Mouse (Mus musculus) embryonic facial prominence, embryonic 14.5 days (tissue): ENCODE results near the gene Clcn1. TPM values are rescaled to one million over a fixed set of nuclear protein-coding genes. Genes with fewer than 3 reads are reported as not detected.

ENCODE experiments used
- ATAC-seq: fragments of 200-750 bp; cut with Nextera tagmentation; 2 replicates; pipeline ENCODE4 v1.8.0; 2017; ENCODE audit warnings: low read depth, moderate number of reproducible peaks, moderate TSS enrichment
- DNase-seq: peaks from one replicate; pipeline ENCODE4 v3.0.0-alpha.2; 2015; ENCODE audit warnings: low spot score
- H3K27ac ChIP-seq: fragments of 300-500 bp; sonication (generic); replicated peaks from 2 replicates; pipeline ENCODE4 v1.5.1; 2014; ENCODE audit warnings: low read depth, mild to moderate bottlenecking, low read length, moderate library complexity
- H3K27me3 ChIP-seq: fragments of 300-500 bp; sonication (generic); replicated peaks from 2 replicates; pipeline ENCODE4 v1.6.1; 2014; ENCODE audit warnings: low read length; ENCODE audit not compliant: control insufficient read depth, insufficient read depth
- H3K36me3 ChIP-seq: fragments of 300-500 bp; sonication (generic); 2 replicates; pipeline ENCODE4 v1.6.1; 2014; ENCODE audit warnings: low read length, mixed read lengths; ENCODE audit not compliant: control insufficient read depth, insufficient read depth
- H3K4me1 ChIP-seq: fragments of 300-500 bp; sonication (generic); 2 replicates; pipeline ENCODE4 v1.6.1; 2014; ENCODE audit warnings: antibody characterized with exemption, low read length; ENCODE audit not compliant: control insufficient read depth, insufficient read depth
- H3K4me2 ChIP-seq: fragments of 300-500 bp; sonication (generic); 2 replicates; pipeline ENCODE4 v1.6.1; 2014; ENCODE audit warnings: low read depth, mild to moderate bottlenecking, low read length, moderate library complexity, mixed read lengths
- H3K4me3 ChIP-seq: fragments of 300-500 bp; sonication (generic); 2 replicates; pipeline ENCODE4 v1.5.1; 2014; ENCODE audit warnings: low read depth, mild to moderate bottlenecking, low read length
- H3K9ac ChIP-seq: fragments of 300-500 bp; sonication (generic); 2 replicates; pipeline ENCODE4 v1.6.1; 2014; ENCODE audit warnings: low read depth, mild to moderate bottlenecking, low read length, moderate library complexity, mixed read lengths
- H3K9me3 ChIP-seq: fragments of 300-500 bp; sonication (generic); 2 replicates; pipeline ENCODE4 v1.6.1; 2016; ENCODE audit warnings: low read length; ENCODE audit not compliant: control insufficient read depth
- WGBS: fragments of 180-500 bp; shearing (Covaris S2); extraction: QIAGEN DNeasy Blood & Tissue Kit; methylation state at CpG from one replicate; pipeline ENCODE4 v1.1.7; 2014; 5-methylcytosine and 5-hydroxymethylcytosine counted together
- polyA plus RNA-seq: library from polyadenylated mRNA; unstranded; fragments of >200 nt; fragmentation: Nextera tagmentation; extraction: Ambion mirVana; gene quantifications from 2 replicates; pipeline ENCODE4 v1.2.1, GENCODE M21; 2014

Clcn1 gene
- polyA plus RNA-seq, 1 experiment from 2014 or later, result 0.92 TPM

DNA sequence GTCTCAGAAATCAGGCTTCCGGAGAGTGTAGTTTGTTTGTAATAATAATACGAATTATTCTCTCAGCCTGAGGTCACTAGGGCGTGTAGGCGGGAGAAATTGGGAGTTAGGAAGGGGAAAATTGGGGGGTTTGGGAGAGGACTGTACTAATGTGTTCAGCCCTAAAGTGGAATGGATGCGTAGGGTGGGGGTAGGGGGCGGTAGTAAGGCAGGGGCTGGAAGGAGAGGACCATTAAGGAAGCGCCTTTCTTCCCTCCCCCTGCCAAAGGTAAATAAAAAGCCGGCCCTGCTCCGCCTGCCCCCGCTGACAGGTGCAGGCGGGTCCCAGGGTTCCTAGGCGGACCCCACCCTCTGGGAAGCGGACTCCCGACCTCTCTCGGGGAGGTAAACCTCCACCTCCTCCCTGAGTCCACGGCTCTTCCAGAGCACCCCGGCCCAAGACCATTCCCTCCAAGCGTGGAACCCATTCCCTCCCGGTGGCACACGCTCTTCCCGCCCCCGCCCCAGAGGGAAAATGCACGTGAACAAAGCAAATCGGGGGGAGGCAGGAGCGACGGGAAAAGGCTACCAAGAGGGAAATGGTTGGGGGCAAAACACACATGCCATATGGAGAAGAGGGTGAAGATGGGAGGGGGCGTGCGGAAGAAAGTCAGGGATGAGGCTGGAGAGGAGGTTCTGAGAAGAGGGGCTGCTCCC is 37.0 kb downstream of the Clcn1 start:
- DNase-seq, result no peak
- Histone ChIP-seq H3K9me3 (no peaks in the 10 kb centered on the region), H3K36me3 (no peaks in the 10 kb centered on the region), H3K27ac (no peak overlapping the region), H3K4me1 (0 out of 2 replicates have a peak, but pooled peaks cover 4% of the 10 kb centered on the region), H3K4me2 (peak overlapping the region; percentile 79), H3K4me3 (peak overlapping the region; percentile 62), H3K27me3 (peaks cover 22% of the 10 kb centered on the region), H3K9ac (peak overlapping the region; percentile 66)
- 2% methylated on average over 22 of the region's 28 CpGs for WGBS
- no peak; the same call in 1 of the 2 replicates for ATAC-seq

DNA sequence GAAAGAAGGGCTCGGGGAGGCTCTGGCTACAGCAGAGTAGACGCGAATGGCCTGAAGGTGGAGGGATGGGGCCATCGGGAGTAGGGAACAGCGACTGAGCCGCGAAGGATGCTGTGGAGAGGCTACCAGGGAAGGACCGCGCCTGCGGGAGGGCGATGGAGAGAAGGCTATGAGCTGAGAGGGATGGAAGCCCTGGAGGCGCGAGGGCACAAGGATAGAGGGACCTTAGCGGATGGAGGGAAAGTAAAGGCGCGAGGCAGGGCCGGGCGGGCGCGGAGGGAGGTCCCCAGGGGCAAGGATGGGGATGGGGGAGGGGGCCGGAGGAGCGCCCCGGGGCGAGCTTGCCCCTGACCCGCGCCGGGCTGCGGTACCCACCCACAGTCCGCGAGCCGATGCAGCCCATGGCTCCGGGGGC is 37.6 kb downstream of the Clcn1 start:
- Histone ChIP-seq H3K4me2 (peak overlapping the region; percentile 79), H3K27ac (no peak overlapping the region; the same call in 1 of the 2 replicates), H3K36me3 (no peaks in the 10 kb centered on the region), H3K4me3 (peak overlapping the region; percentile 62), H3K9me3 (no peaks in the 10 kb centered on the region), H3K9ac (peak overlapping the region; percentile 66), H3K27me3 (peaks cover 22% of the 10 kb centered on the region), H3K4me1 (0 out of 2 replicates have a peak, but pooled peaks cover 4% of the 10 kb centered on the region)
- peak; percentile 10 for DNase-seq
- WGBS, result 0% methylated on average over 15 of the region's 32 CpGs
- peak; percentile 58 for ATAC-seq

DNA sequence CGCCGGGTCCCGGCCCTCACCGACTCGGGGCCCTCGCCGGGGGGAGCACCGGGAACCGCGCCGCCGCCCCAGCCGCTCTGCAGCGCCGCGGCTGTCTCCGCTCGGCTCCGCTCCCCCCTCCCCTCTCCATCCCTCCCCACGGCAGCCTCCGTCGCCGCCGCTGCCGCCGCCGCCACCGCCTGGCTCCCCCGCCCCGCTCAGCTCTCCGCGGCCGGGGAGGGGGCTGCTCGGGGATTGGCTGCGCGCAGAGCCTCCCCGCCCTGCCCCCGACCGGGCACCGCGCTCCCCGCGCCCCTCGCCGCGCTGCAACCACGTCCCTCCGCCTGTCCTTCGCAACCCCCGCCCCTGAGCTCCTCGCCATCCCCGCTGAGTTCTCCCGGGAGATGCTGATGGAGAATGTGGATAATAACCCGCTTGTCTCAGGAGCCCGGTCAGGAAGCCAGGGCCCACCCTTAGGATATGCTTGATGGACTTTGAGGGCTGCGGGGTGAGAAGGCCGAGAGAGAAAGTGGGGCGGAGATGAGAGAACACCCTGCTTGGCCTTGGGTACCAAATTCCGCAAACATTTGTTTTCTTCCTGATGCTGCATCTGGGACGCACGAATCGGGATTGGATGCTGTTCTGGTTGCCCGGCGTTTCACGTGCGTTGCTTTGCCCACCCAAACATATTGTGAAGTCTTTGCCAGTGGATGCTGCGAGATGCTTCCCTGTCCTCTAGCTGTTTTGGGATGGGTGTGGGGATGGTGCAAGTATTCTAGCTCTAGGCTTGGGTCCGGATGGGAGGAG is 38.2 kb downstream of the Clcn1 start, which contains the start of gene Fam131b:
Gene Fam131b, minus strand, starts transcription at position 162 of the 786 bp plus-strand sequence.
- Histone ChIP-seq H3K9me3 (no peaks in the 10 kb centered on the region), H3K27me3 (peaks cover 22% of the 10 kb centered on the region), H3K4me1 (0 out of 2 replicates have a peak, but pooled peaks cover 4% of the 10 kb centered on the region), H3K4me3 (peak within 1 kb of the TSS; percentile 62), H3K4me2 (peak within 1 kb of the TSS; percentile 79), H3K27ac (no peak within 1 kb of the TSS; the same call in 1 of the 2 replicates), H3K9ac (peak within 1 kb of the TSS; percentile 66), H3K36me3 (no peaks in the 10 kb centered on the region)
- DNase-seq, result peak; percentile 46
- peak; percentile 89 for ATAC-seq
- under 1% methylated on average over 18 of the region's 68 CpGs for WGBS

DNA sequence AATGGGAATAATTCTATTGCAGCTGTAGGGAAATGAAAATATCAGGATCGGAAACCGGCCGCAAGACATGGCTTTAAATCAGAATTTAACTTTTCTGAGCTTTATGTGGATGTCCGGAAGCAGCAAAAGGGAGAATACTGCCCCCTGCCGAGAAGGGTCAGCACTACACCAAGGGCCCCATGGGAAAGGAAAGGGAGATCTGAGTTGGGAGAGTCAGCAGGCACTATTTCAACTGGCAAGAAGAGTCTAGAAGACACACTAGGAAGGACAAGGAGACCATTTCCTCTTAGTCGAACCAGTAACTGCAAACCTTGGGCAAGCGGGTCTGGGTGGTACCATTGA is 38.8 kb downstream of the Clcn1 start:
- no peak overlapping the region for H3K9ac ChIP-seq
- WGBS, result 4% methylated on average over 7 of the region's 7 CpGs
- no peaks in the 10 kb centered on the region for H3K36me3 ChIP-seq
- DNase-seq, result peak; percentile 36
- H3K4me1 ChIP-seq, result 0 out of 2 replicates have a peak, but pooled peaks cover 4% of the 10 kb centered on the region
- H3K27ac ChIP-seq, result no peak overlapping the region
- H3K9me3 ChIP-seq, result no peaks in the 10 kb centered on the region
- peak overlapping the region; percentile 79 for H3K4me2 ChIP-seq
- H3K4me3 ChIP-seq, result peak overlapping the region; percentile 62
- no peak for ATAC-seq
- peaks cover 22% of the 10 kb centered on the region for H3K27me3 ChIP-seq

DNA sequence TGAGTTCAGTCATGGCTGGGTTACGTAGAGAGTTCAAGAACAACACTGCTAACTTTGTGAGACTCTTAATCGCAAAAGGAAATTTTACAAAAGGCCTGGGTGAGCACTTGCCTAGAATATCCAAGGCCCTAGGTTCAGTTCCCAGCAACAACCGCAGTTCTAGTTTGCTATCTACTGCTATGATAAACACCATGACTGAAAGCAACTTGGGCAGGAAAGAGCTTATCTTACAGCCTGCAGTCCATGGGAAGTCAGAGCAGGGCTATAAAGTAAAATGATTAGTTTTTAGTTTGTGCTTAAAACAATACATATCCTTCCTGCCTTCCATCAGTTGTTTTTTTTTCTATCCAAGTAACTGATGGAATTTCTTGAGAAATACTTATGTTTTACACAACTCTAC is 40.0 kb downstream of the Clcn1 start:
- DNase-seq (no peak), ATAC-seq (no peak)
- H3K27me3 ChIP-seq, result peaks cover 22% of the 10 kb centered on the region
- no peak overlapping the region for H3K27ac ChIP-seq
- H3K4me1 ChIP-seq, result 0 out of 2 replicates have a peak, but pooled peaks cover 4% of the 10 kb centered on the region
- WGBS, result 94% methylated on average over 3 of the region's 3 CpGs
- H3K36me3 ChIP-seq, result no peaks in the 10 kb centered on the region
- H3K4me2 ChIP-seq, result no peak overlapping the region
- H3K9ac ChIP-seq, result no peak overlapping the region
- no peaks in the 10 kb centered on the region for H3K9me3 ChIP-seq
- no peak overlapping the region for H3K4me3 ChIP-seq

DNA sequence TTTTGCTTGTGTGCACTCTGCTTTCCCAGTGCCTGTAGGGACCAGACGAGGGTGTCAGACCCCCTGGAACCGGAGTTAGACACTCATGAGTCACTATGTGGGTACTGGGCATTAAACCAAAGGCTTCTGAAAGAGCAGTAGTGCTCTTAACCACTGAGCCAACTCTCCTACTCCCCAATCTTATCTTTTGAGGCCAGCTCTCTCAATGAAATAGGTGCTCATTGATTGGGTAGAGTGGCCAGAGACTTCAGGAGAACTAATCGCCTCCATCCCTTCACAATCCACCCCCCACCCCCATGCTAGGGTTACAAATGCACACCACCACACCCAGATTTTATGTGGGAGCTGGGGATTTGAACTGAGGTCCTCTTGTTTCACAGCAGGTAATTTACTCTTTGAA is 42.3 kb downstream of the Clcn1 start:
- Histone ChIP-seq H3K27me3 (peaks cover 6% of the 10 kb centered on the region; the same call in 1 of the 2 replicates), H3K4me2 (no peak overlapping the region), H3K36me3 (no peaks in the 10 kb centered on the region), H3K4me1 (no peaks in the 10 kb centered on the region), H3K9me3 (no peaks in the 10 kb centered on the region), H3K9ac (no peak overlapping the region), H3K4me3 (no peak overlapping the region), H3K27ac (no peak overlapping the region)
- no peak for ATAC-seq
- 74% methylated on average over 3 of the region's 3 CpGs for WGBS
- DNase-seq, result no peak

DNA sequence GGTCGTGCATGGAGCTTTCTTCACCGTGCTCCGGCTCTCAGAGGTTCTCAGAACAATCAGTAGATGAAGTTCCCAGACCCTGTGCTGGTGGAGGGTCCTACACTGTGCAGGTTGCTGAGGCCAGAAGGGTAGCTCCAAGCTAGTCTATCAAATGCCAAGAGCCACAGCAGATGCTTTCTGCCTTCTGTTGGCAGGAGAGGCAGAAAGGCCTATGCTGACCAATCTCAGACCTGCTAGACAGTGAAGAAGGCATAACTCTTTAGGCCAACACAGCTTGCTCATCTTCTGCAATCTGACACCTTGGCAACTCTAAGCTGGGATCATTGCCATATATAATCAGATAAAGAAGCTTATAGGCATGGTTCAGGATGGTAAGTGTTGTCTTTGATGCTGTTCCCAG is 43.7 kb downstream of the Clcn1 start:
- DNase-seq (no peak), ATAC-seq (no peak)
- 74% methylated on average over 3 of the region's 3 CpGs for WGBS
- Histone ChIP-seq H3K4me1 (no peaks in the 10 kb centered on the region), H3K27ac (no peak overlapping the region), H3K27me3 (no peaks in the 10 kb centered on the region), H3K4me2 (no peak overlapping the region), H3K9me3 (no peaks in the 10 kb centered on the region), H3K36me3 (no peaks in the 10 kb centered on the region), H3K9ac (no peak overlapping the region), H3K4me3 (no peak overlapping the region)

DNA sequence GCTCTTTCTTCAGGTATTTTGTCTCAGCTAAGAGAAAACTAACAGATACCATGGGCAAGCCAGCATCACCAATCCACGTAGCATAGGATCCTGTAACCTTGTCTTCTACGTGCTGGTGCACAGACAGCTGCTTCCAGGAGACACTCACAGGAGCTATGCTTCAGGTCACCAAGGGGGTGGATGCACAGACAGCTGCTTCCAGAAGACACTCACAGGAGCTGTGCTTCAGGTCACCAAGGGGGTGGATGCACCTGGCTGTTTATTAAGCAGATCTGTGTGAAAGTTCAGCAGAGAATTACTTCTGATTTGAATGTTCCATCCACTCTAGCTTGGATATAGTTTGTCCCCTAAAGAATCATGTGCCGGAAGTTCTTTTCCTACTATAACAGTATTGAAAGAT is 44.5 kb downstream of the Clcn1 start:
- WGBS, result 83% methylated on average over 3 of the region's 3 CpGs
- Histone ChIP-seq H3K9ac (no peak overlapping the region), H3K9me3 (no peaks in the 10 kb centered on the region), H3K4me2 (no peak overlapping the region), H3K4me1 (no peaks in the 10 kb centered on the region), H3K36me3 (no peaks in the 10 kb centered on the region), H3K27ac (no peak overlapping the region), H3K4me3 (no peak overlapping the region), H3K27me3 (no peaks in the 10 kb centered on the region)
- ATAC-seq (no peak), DNase-seq (no peak)
